ENCODE assay signal across 16 mouse cellular contexts in the genomic region with DNA sequence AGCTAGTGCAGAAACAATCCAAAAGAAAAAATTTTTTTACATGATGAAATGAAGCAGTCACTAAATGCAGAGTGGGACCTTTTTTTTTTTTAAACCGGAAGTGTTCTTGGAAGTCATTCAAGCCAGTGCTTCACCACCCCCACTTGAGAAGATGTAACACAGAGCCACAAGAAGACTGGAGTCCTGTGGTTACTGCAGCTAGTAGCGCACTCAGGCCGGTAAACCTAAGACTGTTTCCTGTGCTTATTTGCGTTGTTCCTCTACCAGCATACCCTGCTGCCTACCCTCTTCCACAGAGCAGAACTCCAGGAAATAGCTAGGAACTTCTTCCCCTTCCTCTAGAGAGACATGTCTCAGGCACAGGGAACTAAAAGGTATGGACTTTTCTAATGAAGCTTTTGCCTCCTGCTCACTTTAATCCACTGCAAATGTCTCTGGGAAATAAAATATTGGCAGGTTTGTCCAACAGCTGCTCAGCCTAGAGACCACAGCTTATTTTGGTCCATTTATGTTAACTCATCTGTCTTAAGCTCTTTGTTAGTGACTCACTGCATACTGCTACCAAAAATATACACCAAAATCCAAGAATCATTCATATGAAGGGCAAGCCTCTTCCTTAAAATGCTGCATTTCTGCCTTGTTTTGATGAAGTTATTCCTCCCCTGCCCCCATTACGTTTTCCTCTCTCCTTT. TPM values are rescaled to one million over a fixed set of nuclear protein-coding genes. Genes with fewer than 3 reads are reported as not detected.
DNase-seq lines count a peak whose midpoint lies in the region; TF ChIP-seq lines count a peak whose summit lies in the region.
"Had no signal": no experiment of that assay in that cellular context is flagged by ENCODE, and none has a peak within 500 bp of the region (broad histone marks: within the 10 kb centered on the region; RNA-seq: fewer than 3 reads in every experiment).

No protein-coding gene starts in this region.

- DNase-seq in frontal cortex, postnatal 36 days (ENCODE audit: low spot score in 2 of 2): peak; percentile 4
- DNase-seq in frontal cortex, postnatal 10 days (ENCODE audit: low spot score in 2 of 2): no peak
- DNase-seq in spleen, adult 2 months (ENCODE audit: low read depth in 1 of 2, low spot score in 2 of 2): peak; percentile 5 to 9
- no peak for DNase-seq in spleen, adult 12 weeks (ENCODE audit: low spot score)
- DNase-seq in thymus, postnatal 36 days: peak; percentile 3 to 17
- no peak for DNase-seq in urinary bladder, postnatal 36 days (ENCODE audit: low spot score in 2 of 2)
- DNase-seq in cerebellum, adult 9-10 months: no peak
- DNase-seq: heart, postnatal 10 days; kidney, postnatal 25 days; layer of hippocampus, postnatal 36 days had no signal

- no peaks in the 10 kb centered on the region for H3K36me3 ChIP-seq in spleen, adult 2 months (ENCODE audit: control insufficient read depth, insufficient read depth, low read length)
- H3K36me3 ChIP-seq in macrophage (ENCODE audit: inconsistent target): no peaks in the 10 kb centered on the region
- H3K36me3 ChIP-seq: embryonic facial prominence, embryonic 15.5 days; forebrain, embryonic 15.5 days; limb, embryonic 12.5 days; midbrain, embryonic 15.5 days had no signal

- TF ChIP-seq POLR2A in spleen, adult 2 months (IDR thresholded peaks at IDR 0.05; ENCODE audit: low read depth, low read length): no peak

- no peak overlapping the region for H3K4me3 ChIP-seq in spleen, adult 2 months (ENCODE audit: extremely low read depth, insufficient read depth, insufficient read length)
- H3K4me3 ChIP-seq in macrophage (ENCODE audit: inconsistent target): no peak overlapping the region; the same call in 1 of the 2 replicates
- H3K4me3 ChIP-seq: embryonic facial prominence, embryonic 15.5 days; forebrain, embryonic 15.5 days; limb, embryonic 12.5 days; midbrain, embryonic 15.5 days had no signal

- no peaks in the 10 kb centered on the region for H3K4me1 ChIP-seq in spleen, adult 2 months (ENCODE audit: control insufficient read depth, insufficient read depth, insufficient read length)
- H3K4me1 ChIP-seq: embryonic facial prominence, embryonic 15.5 days; forebrain, embryonic 15.5 days; limb, embryonic 12.5 days; midbrain, embryonic 15.5 days had no signal

- H3K27ac ChIP-seq in spleen, adult 2 months (ENCODE audit: insufficient read depth, low read length): no peak overlapping the region
- H3K27ac ChIP-seq in macrophage: peak overlapping the region; percentile 66
- H3K27ac ChIP-seq: embryonic facial prominence, embryonic 15.5 days; forebrain, embryonic 15.5 days; hindbrain, postnatal 0 days; limb, embryonic 12.5 days; midbrain, embryonic 15.5 days had no signal

- no peaks in the 10 kb centered on the region for H3K79me2 ChIP-seq in macrophage (ENCODE audit: inconsistent target)

- no peak for TF ChIP-seq CTCF in spleen, adult 2 months (IDR thresholded peaks at IDR 0.05; ENCODE audit: extremely low read depth, insufficient read depth, insufficient read length, insufficient replicate concordance)

- 44% methylated on average over 5 of the region's 5 CpGs for WGBS in spleen, adult 2 months
- WGBS in macrophage (ENCODE audit: missing documents): 31% methylated on average over 5 of the region's 5 CpGs

- no peaks in the 10 kb centered on the region for H3K27me3 ChIP-seq in spleen, adult 2 months (ENCODE audit: control insufficient read depth, insufficient read depth, low read length)
- H3K27me3 ChIP-seq: embryonic facial prominence, embryonic 15.5 days; forebrain, embryonic 15.5 days; midbrain, embryonic 15.5 days had no signal

RNA-seq across cellular contexts. Expression of gene Rps6ka3, which starts 0.9 kb away (rescaled TPM):
- 12.2 and 12.5 TPM in 2 replicates for polyA plus RNA-seq in spleen, adult 2 months (2012; rRNA removed)
- 100 to 1,000 TPM in 10 of 26 experiments, 10 to 100 TPM in 16; 54.1 to 234 (median 91.2) TPM for total RNA-seq in macrophage (2018; cell fraction: chromatin; rRNA removed)
- total RNA-seq in macrophage (2018; cell fraction: cytosol; rRNA removed): 100 to 1,000 TPM in 2 of 26 experiments, 10 to 100 TPM in 24; 51.1 to 104 (median 72.1) TPM
- 100 to 1,000 TPM in 7 of 26 experiments, 10 to 100 TPM in 19; 44.9 to 212 (median 81.2) TPM for total RNA-seq in macrophage (2018; cell fraction: nucleus; rRNA removed)
- 46.7 to 70.2 TPM (median 60.8 TPM) in 3 replicates for polyA plus RNA-seq in macrophage (2018)

Comparison
In these comparisons a context has a peak if more than half of its experiments do, and no peak if none do; other contexts are left out.
1. DNase-seq: peak in frontal cortex, postnatal 36 days (2 of 2), spleen, adult 2 months (2 of 2) and thymus, postnatal 36 days (2 of 2); none in frontal cortex, postnatal 10 days (0 of 2), spleen, adult 12 weeks (single experiment), urinary bladder, postnatal 36 days (0 of 2) and cerebellum, adult 9-10 months (single experiment).